Mouse (Mus musculus): ENCODE measurements around the gene Gnb1l. TPM values are rescaled to one million over a fixed set of nuclear protein-coding genes. Genes with fewer than 3 reads are reported as not detected.

The Gnb1l gene
- polyA plus RNA-seq, 1 experiment from 2014 or later: 16.9 TPM

- ATAC-seq (replicated peaks; ENCODE audit: low FRiP score, low TSS enrichment, low read depth) (0 out of 2 replicates have a peak, but pooled peaks have one; percentile 18), DNase-seq (ENCODE audit: low spot score) (no peak)
- Histone ChIP-seq H3K9ac (ENCODE audit: low read length) (no peak overlapping the region), H3K4me3 (ENCODE audit: low read depth, low read length) (no peak overlapping the region), H3K27me3 (replicated peaks; ENCODE audit: control insufficient read depth, insufficient read depth, low read length) (peaks cover 7% of the 10 kb centered on the region; the same call in 1 of the 2 replicates), H3K9me3 (ENCODE audit: control insufficient read depth, low read length) (no peaks in the 10 kb centered on the region), H3K4me2 (ENCODE audit: low read length) (no peak overlapping the region), H3K36me3 (ENCODE audit: control insufficient read depth, insufficient read depth, low read length) (no peaks in the 10 kb centered on the region), H3K4me1 (replicated peaks; ENCODE audit: control insufficient read depth, insufficient read depth, low read length) (peaks cover 5% of the 10 kb centered on the region; the same call in 1 of the 2 replicates), H3K27ac (ENCODE audit: low read depth) (no peak overlapping the region)
- WGBS: 66% methylated on average over 8 of the region's 8 CpGs
Measured at GRCm38 (mm10) chr16:18604267-18604701, 105.8 kb downstream of the Gnb1l start.

- H3K4me3 ChIP-seq (ENCODE audit: low read depth, low read length): no peak overlapping the region
- H3K4me2 ChIP-seq (ENCODE audit: low read length): no peak overlapping the region
Measured at GRCm38 (mm10) chr16:18605705-18606104, 107.2 kb downstream of the Gnb1l start.

GRCm38 (mm10) chr16:18608226-18608625, 109.7 kb downstream of the Gnb1l start:
- peaks cover 12% of the 10 kb centered on the region; the same call in 1 of the 2 replicates for H3K4me1 ChIP-seq (replicated peaks; ENCODE audit: control insufficient read depth, insufficient read depth, low read length)
- H3K4me2 ChIP-seq (ENCODE audit: low read length): peak overlapping the region; percentile 30; the same call in 1 of the 2 replicates
- ATAC-seq (replicated peaks; ENCODE audit: low FRiP score, low TSS enrichment, low read depth): no peak
- no peak for DNase-seq (ENCODE audit: low spot score)
- peaks cover 11% of the 10 kb centered on the region; the same call in 1 of the 2 replicates for H3K27me3 ChIP-seq (replicated peaks; ENCODE audit: control insufficient read depth, insufficient read depth, low read length)
- H3K9me3 ChIP-seq (ENCODE audit: control insufficient read depth, low read length): no peaks in the 10 kb centered on the region
- WGBS: 8% methylated on average over 11 of the region's 11 CpGs
- H3K4me3 ChIP-seq (ENCODE audit: low read depth, low read length): no peak overlapping the region
- no peak overlapping the region for H3K9ac ChIP-seq (ENCODE audit: low read length)
- no peaks in the 10 kb centered on the region for H3K36me3 ChIP-seq (ENCODE audit: control insufficient read depth, insufficient read depth, low read length)
- H3K27ac ChIP-seq (ENCODE audit: low read depth): no peak overlapping the region

More at GRCm38 (mm10) chr16:18605705-18606104, 107.2 kb downstream of the Gnb1l start:
- H3K9ac ChIP-seq (ENCODE audit: low read length): no peak overlapping the region
- H3K27me3 ChIP-seq (replicated peaks; ENCODE audit: control insufficient read depth, insufficient read depth, low read length): peaks cover 7% of the 10 kb centered on the region; the same call in 1 of the 2 replicates
- H3K27ac ChIP-seq (ENCODE audit: low read depth): no peak overlapping the region
- WGBS: 75% methylated on average over 5 of the region's 5 CpGs
- no peaks in the 10 kb centered on the region for H3K9me3 ChIP-seq (ENCODE audit: control insufficient read depth, low read length)
- ATAC-seq (replicated peaks; ENCODE audit: low FRiP score, low TSS enrichment, low read depth) (0 out of 2 replicates have a peak, but pooled peaks have one; percentile 6), DNase-seq (ENCODE audit: low spot score) (no peak)
- peaks cover 5% of the 10 kb centered on the region; the same call in 1 of the 2 replicates for H3K4me1 ChIP-seq (replicated peaks; ENCODE audit: control insufficient read depth, insufficient read depth, low read length)
- no peaks in the 10 kb centered on the region for H3K36me3 ChIP-seq (ENCODE audit: control insufficient read depth, insufficient read depth, low read length)

GRCm38 (mm10) chr16:18609099-18609498, 110.6 kb downstream of the Gnb1l start:
- no peaks in the 10 kb centered on the region for H3K9me3 ChIP-seq (ENCODE audit: control insufficient read depth, low read length)
- ATAC-seq (replicated peaks; ENCODE audit: low FRiP score, low TSS enrichment, low read depth) (no peak), DNase-seq (ENCODE audit: low spot score) (no peak)
- H3K27ac ChIP-seq (ENCODE audit: low read depth): no peak overlapping the region
- H3K4me3 ChIP-seq (ENCODE audit: low read depth, low read length): no peak overlapping the region
- H3K36me3 ChIP-seq (ENCODE audit: control insufficient read depth, insufficient read depth, low read length): no peaks in the 10 kb centered on the region
- peaks cover 12% of the 10 kb centered on the region; the same call in 1 of the 2 replicates for H3K4me1 ChIP-seq (replicated peaks; ENCODE audit: control insufficient read depth, insufficient read depth, low read length)
- 60% methylated on average over 2 of the region's 2 CpGs for WGBS
- H3K4me2 ChIP-seq (ENCODE audit: low read length): no peak overlapping the region
- H3K27me3 ChIP-seq (replicated peaks; ENCODE audit: control insufficient read depth, insufficient read depth, low read length): peaks cover 11% of the 10 kb centered on the region; the same call in 1 of the 2 replicates
- H3K9ac ChIP-seq (ENCODE audit: low read length): no peak overlapping the region

GRCm38 (mm10) chr16:18611752-18612151, 113.2 kb downstream of the Gnb1l start:
- H3K4me1 ChIP-seq (replicated peaks; ENCODE audit: control insufficient read depth, insufficient read depth, low read length): peaks cover 12% of the 10 kb centered on the region; the same call in 1 of the 2 replicates
- no peak overlapping the region for H3K9ac ChIP-seq (ENCODE audit: low read length)
- H3K4me3 ChIP-seq (ENCODE audit: low read depth, low read length): no peak overlapping the region
- no peaks in the 10 kb centered on the region for H3K36me3 ChIP-seq (ENCODE audit: control insufficient read depth, insufficient read depth, low read length)
- H3K27me3 ChIP-seq (replicated peaks; ENCODE audit: control insufficient read depth, insufficient read depth, low read length): peaks cover 11% of the 10 kb centered on the region; the same call in 1 of the 2 replicates
- H3K27ac ChIP-seq (ENCODE audit: low read depth): no peak overlapping the region
- DNase-seq (ENCODE audit: low spot score) (no peak), ATAC-seq (replicated peaks; ENCODE audit: low FRiP score, low TSS enrichment, low read depth) (no peak)
- WGBS: 43% methylated on average over 13 of the region's 13 CpGs
- no peaks in the 10 kb centered on the region for H3K9me3 ChIP-seq (ENCODE audit: control insufficient read depth, low read length)
- no peak overlapping the region for H3K4me2 ChIP-seq (ENCODE audit: low read length)

GRCm38 (mm10) chr16:18613301-18613700, 114.8 kb downstream of the Gnb1l start:
- WGBS: 62% methylated on average over 3 of the region's 3 CpGs
- Histone ChIP-seq H3K27ac (ENCODE audit: low read depth) (no peak overlapping the region), H3K9ac (ENCODE audit: low read length) (no peak overlapping the region), H3K36me3 (ENCODE audit: control insufficient read depth, insufficient read depth, low read length) (no peaks in the 10 kb centered on the region), H3K4me1 (replicated peaks; ENCODE audit: control insufficient read depth, insufficient read depth, low read length) (peaks cover 12% of the 10 kb centered on the region; the same call in 1 of the 2 replicates), H3K27me3 (replicated peaks; ENCODE audit: control insufficient read depth, insufficient read depth, low read length) (peaks cover 14% of the 10 kb centered on the region; the same call in 1 of the 2 replicates), H3K4me2 (ENCODE audit: low read length) (no peak overlapping the region), H3K9me3 (ENCODE audit: control insufficient read depth, low read length) (no peaks in the 10 kb centered on the region), H3K4me3 (ENCODE audit: low read depth, low read length) (no peak overlapping the region)
- DNase-seq (ENCODE audit: low spot score) (no peak), ATAC-seq (replicated peaks; ENCODE audit: low FRiP score, low TSS enrichment, low read depth) (no peak)

Other genes with a start within 250 kb of the Gnb1l start
- 725 and 734 TPM in 2 replicates for gene Ranbp1, start 250.0 kb upstream of the Gnb1l start, polyA plus RNA-seq (2014; fragmentation: Nextera tagmentation; extraction: Ambion mirVana)
- gene Gm49776, start 240.4 kb upstream of the Gnb1l start, polyA plus RNA-seq (2014; fragmentation: Nextera tagmentation; extraction: Ambion mirVana): 4.4 TPM in 1 of 2 replicates, not detected in the other
- gene Dgcr8, start 209.5 kb upstream of the Gnb1l start, polyA plus RNA-seq (2014; fragmentation: Nextera tagmentation; extraction: Ambion mirVana): 37.5 and 39.4 TPM in 2 replicates
- 34.8 and 34.9 TPM in 2 replicates for gene Tango2, start 150.6 kb upstream of the Gnb1l start, polyA plus RNA-seq (2014; fragmentation: Nextera tagmentation; extraction: Ambion mirVana)
- 31.7 and 33.0 TPM in 2 replicates for gene Arvcf, start 150.5 kb upstream of the Gnb1l start, polyA plus RNA-seq (2014; fragmentation: Nextera tagmentation; extraction: Ambion mirVana)
- 17.0 and 17.4 TPM in 2 replicates for gene Txnrd2, start 72.3 kb upstream of the Gnb1l start, polyA plus RNA-seq (2014; fragmentation: Nextera tagmentation; extraction: Ambion mirVana)
- gene Comt, start 71.9 kb upstream of the Gnb1l start, polyA plus RNA-seq (2014; fragmentation: Nextera tagmentation; extraction: Ambion mirVana): 95.4 and 95.6 TPM in 2 replicates
- gene Rtl10, start 188 bp downstream of the Gnb1l start, polyA plus RNA-seq (2014; fragmentation: Nextera tagmentation; extraction: Ambion mirVana): 2.3 and 3.3 TPM in 2 replicates
- gene Tbx1, start 92.0 kb downstream of the Gnb1l start, polyA plus RNA-seq (2014; fragmentation: Nextera tagmentation; extraction: Ambion mirVana): 0.14 and 0.22 TPM in 2 replicates
- gene Gp1bb, start 123.7 kb downstream of the Gnb1l start, polyA plus RNA-seq (2014; fragmentation: Nextera tagmentation; extraction: Ambion mirVana): 1.9 and 2.0 TPM in 2 replicates
- 2.0 and 2.2 TPM in 2 replicates for gene Gm49601, start 127.7 kb downstream of the Gnb1l start, polyA plus RNA-seq (2014; fragmentation: Nextera tagmentation; extraction: Ambion mirVana)
- 29.3 and 29.9 TPM in 2 replicates for gene Sept5, start 131.2 kb downstream of the Gnb1l start, polyA plus RNA-seq (2014; fragmentation: Nextera tagmentation; extraction: Ambion mirVana)